Mouse (Mus musculus) kidney, embryonic 14.5 days (tissue): ENCODE data around the gene Ccdc65. TPM values are rescaled to one million over a fixed set of nuclear protein-coding genes. Genes with fewer than 3 reads are reported as not detected.

Experiments
- ATAC-seq: fragments of 200-750 bp; cut with Nextera tagmentation; 2 replicates; pipeline ENCODE4 v1.8.0; 2017; ENCODE audit warnings: moderate number of reproducible peaks, mild to moderate bottlenecking, moderate TSS enrichment, moderate library complexity; ENCODE audit not compliant: low FRiP score, low TSS enrichment
- H3K27ac ChIP-seq: fragments of 300-500 bp; sonication (generic); 2 replicates; pipeline ENCODE4 v1.5.1; 2014; ENCODE audit warnings: low read depth, mild to moderate bottlenecking, low read length, moderate library complexity, mixed read lengths
- H3K27me3 ChIP-seq: fragments of 300-500 bp; sonication (generic); 2 replicates; pipeline ENCODE4 v1.6.1; 2014; ENCODE audit warnings: mild to moderate bottlenecking, low read length; ENCODE audit not compliant: control insufficient read depth, insufficient read depth
- H3K36me3 ChIP-seq: fragments of 300-500 bp; sonication (generic); 2 replicates; pipeline ENCODE4 v1.6.1; 2014; ENCODE audit warnings: low read length, mixed read lengths; ENCODE audit not compliant: control insufficient read depth, insufficient read depth
- H3K4me1 ChIP-seq: fragments of 300-500 bp; sonication (generic); 2 replicates; pipeline ENCODE4 v1.6.1; 2014; ENCODE audit warnings: low read length, mixed read lengths; ENCODE audit not compliant: control insufficient read depth, insufficient read depth
- H3K4me2 ChIP-seq: fragments of 300-500 bp; sonication (generic); replicated peaks from 2 replicates; pipeline ENCODE4 v1.6.1; 2014; ENCODE audit warnings: low read depth, mild to moderate bottlenecking, low read length
- H3K4me3 ChIP-seq: fragments of 300-500 bp; sonication (generic); 2 replicates; pipeline ENCODE4 v1.5.1; 2014; ENCODE audit warnings: mild to moderate bottlenecking, low read length
- H3K9ac ChIP-seq: fragments of 300-500 bp; sonication (generic); 2 replicates; pipeline ENCODE4 v1.6.1; 2014; ENCODE audit warnings: low read depth, mild to moderate bottlenecking, low read length, moderate library complexity
- H3K9me3 ChIP-seq: fragments of 300-500 bp; sonication (generic); 2 replicates; pipeline ENCODE4 v1.6.1; 2016; ENCODE audit warnings: low read length; ENCODE audit not compliant: control insufficient read depth
- WGBS: fragments of 180-500 bp; shearing (Covaris S2); extraction: QIAGEN DNeasy Blood & Tissue Kit; methylation state at CpG from one replicate; pipeline ENCODE4 v1.1.7; 2014; 5-methylcytosine and 5-hydroxymethylcytosine counted together
- polyA plus RNA-seq: library from polyadenylated mRNA; unstranded; fragments of >200 nt; fragmentation: Nextera tagmentation; extraction: Ambion mirVana; gene quantifications from 2 replicates; pipeline ENCODE4 v1.2.1, GENCODE M21; 2014

The Ccdc65 gene
- polyA plus RNA-seq, 1 experiment from 2014 or later: 0.69 TPM

DNA sequence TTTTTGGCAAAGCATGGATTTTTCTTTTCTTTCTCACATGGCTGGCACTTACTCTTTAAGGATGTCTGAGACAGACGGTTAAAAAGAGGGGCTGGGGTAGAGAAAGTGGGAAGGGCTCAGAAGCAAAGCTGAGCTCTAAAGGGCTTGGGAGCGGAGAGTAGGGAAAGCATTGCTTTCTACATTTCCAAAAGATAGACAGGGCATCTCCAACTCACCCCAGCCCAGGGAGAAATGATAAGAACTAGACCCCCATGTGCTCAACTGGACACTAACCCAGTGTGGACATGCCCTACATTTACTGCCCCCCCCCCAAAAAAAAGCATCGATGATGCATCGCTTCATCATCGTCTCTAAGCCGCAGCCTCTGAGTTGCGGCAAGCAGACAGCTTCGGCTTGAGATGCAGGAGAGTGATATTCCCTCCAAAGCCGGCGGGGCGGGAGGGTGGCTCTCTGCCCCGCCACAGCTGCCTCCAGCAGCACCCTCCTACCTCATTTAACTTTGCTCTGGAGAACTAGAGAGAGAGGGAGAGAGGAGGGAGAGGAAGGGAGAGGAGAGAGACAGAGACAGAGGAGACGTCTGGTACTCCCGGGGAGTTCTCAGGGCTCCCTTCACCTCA, 32.3 kb upstream of the Ccdc65 start:
- H3K4me3 ChIP-seq: peak overlapping the region; percentile 38; the same call in 1 of the 2 replicates
- H3K4me1 ChIP-seq: peaks cover 13% of the 10 kb centered on the region; the same call in 1 of the 2 replicates
- no peak for ATAC-seq
- H3K36me3 ChIP-seq: no peaks in the 10 kb centered on the region
- no peak overlapping the region; the same call in 1 of the 2 replicates for H3K9ac ChIP-seq
- 3% methylated on average over 13 of the region's 14 CpGs for WGBS
- peak overlapping the region; percentile 77; the same call in 1 of the 2 replicates for H3K4me2 ChIP-seq
- H3K27me3 ChIP-seq: peaks cover 32% of the 10 kb centered on the region
- H3K27ac ChIP-seq: no peak overlapping the region
- H3K9me3 ChIP-seq: no peaks in the 10 kb centered on the region

DNA sequence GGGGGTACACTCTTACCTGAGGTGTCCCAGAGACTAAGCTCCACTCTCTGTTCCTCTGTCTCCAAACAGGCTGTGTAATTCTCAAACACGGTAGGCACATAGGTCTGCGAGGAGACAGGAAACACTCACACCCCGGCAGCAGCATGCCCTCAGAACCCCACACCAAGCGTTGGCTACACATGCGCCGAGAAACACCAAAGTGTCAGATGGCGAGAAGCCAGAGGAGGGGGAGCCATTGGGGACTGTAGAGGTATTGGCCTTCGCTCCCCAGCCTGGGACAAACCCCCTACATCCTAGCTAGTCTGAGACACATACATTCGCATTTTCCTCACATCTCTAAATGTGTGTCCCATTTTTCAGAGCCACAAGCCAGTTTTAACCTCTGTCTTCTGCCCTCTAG, 31.5 kb upstream of the Ccdc65 start:
- Histone ChIP-seq H3K27ac (no peak overlapping the region), H3K9me3 (no peaks in the 10 kb centered on the region), H3K4me3 (peak overlapping the region; percentile 38), H3K36me3 (no peaks in the 10 kb centered on the region), H3K4me2 (peak overlapping the region; percentile 77), H3K27me3 (peaks cover 35% of the 10 kb centered on the region), H3K9ac (no peak overlapping the region), H3K4me1 (peaks cover 13% of the 10 kb centered on the region; the same call in 1 of the 2 replicates)
- WGBS: 2% methylated on average over 9 of the region's 9 CpGs
- no peak for ATAC-seq

DNA sequence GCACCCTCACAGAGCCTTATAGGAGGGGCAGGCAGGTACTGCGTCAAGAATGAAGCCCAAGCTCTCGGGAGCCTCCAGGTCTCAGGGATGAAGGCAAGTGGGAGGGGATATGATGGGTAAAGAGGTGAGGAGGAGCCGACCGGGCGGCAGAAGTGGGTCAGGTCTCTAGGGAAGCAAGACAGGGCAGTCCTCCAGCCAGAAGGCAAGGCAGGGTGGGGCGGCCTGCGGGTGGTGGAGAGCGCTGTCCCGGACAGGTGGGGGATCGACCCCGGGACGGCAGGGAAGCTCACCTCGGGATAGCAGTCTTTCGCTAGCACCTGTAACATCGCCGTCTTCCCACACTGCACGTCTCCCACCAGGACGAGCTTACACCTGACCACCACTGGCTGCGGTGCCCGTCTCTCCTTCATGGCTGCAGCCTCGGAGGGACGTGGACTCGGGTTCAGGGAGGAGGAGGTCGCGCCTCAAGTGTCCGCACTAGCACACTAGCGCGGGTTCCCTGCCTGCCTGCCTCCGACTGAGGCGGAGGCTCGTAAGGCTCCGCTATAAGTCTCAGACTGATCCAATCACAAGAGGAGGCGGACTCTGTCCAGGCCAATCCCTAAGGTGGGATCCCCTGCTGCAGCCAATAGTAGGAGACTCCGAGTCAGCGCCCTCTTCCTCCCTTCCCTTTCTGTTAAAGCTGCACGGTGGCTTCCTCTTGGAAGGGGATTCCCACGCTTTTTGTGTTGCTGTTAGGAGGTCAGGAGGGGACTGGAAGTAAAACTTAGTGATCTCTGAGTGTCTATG, 30.9 kb upstream of the Ccdc65 start, which contains the start of gene Rnd1:
Gene Rnd1 (minus strand): TSS at position 522 of the 789 bp plus-strand sequence.
- ATAC-seq: peak; percentile 97
- Histone ChIP-seq H3K4me2 (peak within 1 kb of the TSS; percentile 77), H3K27ac (no peak within 1 kb of the TSS), H3K27me3 (peaks cover 35% of the 10 kb centered on the region), H3K4me3 (peak within 1 kb of the TSS; percentile 38), H3K4me1 (peaks cover 13% of the 10 kb centered on the region; the same call in 1 of the 2 replicates), H3K9me3 (no peaks in the 10 kb centered on the region), H3K9ac (no peak within 1 kb of the TSS; the same call in 1 of the 2 replicates), H3K36me3 (no peaks in the 10 kb centered on the region)
- WGBS: under 1% methylated on average over 37 of the region's 37 CpGs

DNA sequence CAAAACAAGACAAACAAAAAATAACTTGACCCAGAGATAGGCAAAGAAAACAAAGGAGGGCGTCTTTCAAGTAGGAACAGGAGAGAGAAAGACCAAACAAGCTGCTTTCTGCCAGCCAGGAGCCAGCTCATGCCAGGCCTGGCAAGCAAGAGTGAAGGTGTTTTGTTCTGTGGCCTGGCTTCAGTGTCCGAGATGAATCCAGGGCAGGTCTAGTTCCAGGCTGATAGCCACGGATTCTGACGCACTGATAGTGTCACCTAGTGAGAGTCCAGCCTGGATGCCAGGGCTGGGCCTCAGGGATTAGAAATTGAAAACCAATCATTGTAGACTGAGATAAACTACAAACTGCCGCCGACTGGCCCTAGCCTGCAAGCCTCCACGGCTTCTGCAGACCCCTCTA, 30.0 kb upstream of the Ccdc65 start:
- H3K27ac ChIP-seq: no peak overlapping the region
- H3K27me3 ChIP-seq: peaks cover 33% of the 10 kb centered on the region
- no peak overlapping the region for H3K4me2 ChIP-seq
- H3K36me3 ChIP-seq: no peaks in the 10 kb centered on the region
- ATAC-seq: no peak
- no peak overlapping the region for H3K9ac ChIP-seq
- peaks cover 13% of the 10 kb centered on the region; the same call in 1 of the 2 replicates for H3K4me1 ChIP-seq
- no peaks in the 10 kb centered on the region for H3K9me3 ChIP-seq
- no peak overlapping the region for H3K4me3 ChIP-seq
- 66% methylated on average over 7 of the region's 7 CpGs for WGBS

DNA sequence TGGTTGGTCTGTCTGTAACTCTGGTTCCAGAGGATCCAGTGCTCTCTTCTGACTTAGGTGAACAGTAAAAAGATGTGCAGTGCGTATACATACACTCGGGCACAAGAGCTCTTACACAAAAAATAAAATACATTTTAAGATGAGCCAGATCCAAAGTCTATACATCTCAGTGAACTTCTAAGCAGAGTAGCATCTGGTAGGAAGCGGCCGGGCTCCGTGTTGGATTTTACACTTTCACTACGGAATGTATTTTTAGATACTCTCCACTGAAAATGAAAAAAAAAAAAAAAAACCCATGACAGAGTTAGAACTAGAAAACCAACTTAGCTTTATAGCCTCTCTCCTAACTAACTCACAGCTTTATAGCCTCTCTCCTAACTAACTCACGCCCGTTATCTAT, 27.3 kb upstream of the Ccdc65 start:
- Histone ChIP-seq H3K9ac (no peak overlapping the region), H3K4me1 (peaks cover 11% of the 10 kb centered on the region; the same call in 1 of the 2 replicates), H3K4me2 (no peak overlapping the region), H3K9me3 (no peaks in the 10 kb centered on the region), H3K36me3 (no peaks in the 10 kb centered on the region), H3K4me3 (no peak overlapping the region), H3K27ac (no peak overlapping the region), H3K27me3 (peaks cover 23% of the 10 kb centered on the region)
- WGBS: 82% methylated on average over 8 of the region's 8 CpGs
- no peak for ATAC-seq

DNA sequence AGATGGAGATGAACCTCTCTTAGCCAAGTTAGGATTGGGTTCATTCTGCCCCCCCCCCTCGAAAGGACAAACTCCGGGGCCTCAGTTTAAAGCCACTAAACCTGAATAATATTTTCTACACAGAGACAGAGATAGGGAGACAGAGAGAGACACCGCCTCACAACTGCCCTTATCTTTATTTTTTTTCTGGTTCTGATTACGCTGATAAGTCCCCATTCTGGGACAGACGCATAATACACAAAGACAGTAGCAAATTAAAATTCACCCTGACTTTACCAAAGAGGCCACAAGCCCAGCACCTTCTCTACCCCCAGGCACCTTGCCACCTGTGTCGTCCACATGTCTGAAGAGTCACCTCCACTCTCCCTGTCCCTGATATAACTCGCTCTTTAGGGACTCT, 26.4 kb upstream of the Ccdc65 start:
- H3K4me1 ChIP-seq: peaks cover 5% of the 10 kb centered on the region; the same call in 1 of the 2 replicates
- H3K27me3 ChIP-seq: peaks cover 13% of the 10 kb centered on the region

DNA sequence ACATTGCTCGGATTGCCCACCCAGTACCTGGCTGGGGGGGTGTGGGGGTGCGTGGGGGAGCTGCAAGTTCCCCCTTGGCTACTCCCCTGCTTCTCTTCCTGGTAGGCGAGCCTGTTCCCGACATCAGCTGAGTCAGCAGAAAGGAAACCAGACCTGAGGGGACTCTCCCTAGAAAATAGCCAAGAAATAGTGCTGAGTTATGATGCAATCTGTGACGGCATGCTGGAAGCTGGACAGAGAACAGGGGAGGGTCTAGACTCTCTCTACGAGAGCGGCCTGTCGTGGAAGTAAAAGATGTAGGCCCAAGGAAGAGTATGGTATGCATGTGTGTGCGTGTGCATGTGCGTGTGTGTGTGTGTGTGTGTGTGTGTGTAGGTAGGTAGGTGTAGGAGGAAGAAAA, 24.8 kb upstream of the Ccdc65 start:
- Histone ChIP-seq H3K36me3 (no peaks in the 10 kb centered on the region), H3K9ac (no peak overlapping the region), H3K27ac (no peak overlapping the region), H3K9me3 (no peaks in the 10 kb centered on the region), H3K27me3 (peaks cover 3% of the 10 kb centered on the region; the same call in 1 of the 2 replicates), H3K4me2 (no peak overlapping the region), H3K4me1 (no peaks in the 10 kb centered on the region), H3K4me3 (no peak overlapping the region)
- no peak for ATAC-seq
- WGBS: 51% methylated on average over 10 of the region's 10 CpGs

More for the DNA sequence above, 26.4 kb upstream of the Ccdc65 start:
- no peak overlapping the region for H3K27ac ChIP-seq
- 79% methylated on average over 7 of the region's 7 CpGs for WGBS
- no peaks in the 10 kb centered on the region for H3K9me3 ChIP-seq
- no peak for ATAC-seq
- H3K4me2 ChIP-seq: no peak overlapping the region
- H3K36me3 ChIP-seq: no peaks in the 10 kb centered on the region
- no peak overlapping the region for H3K4me3 ChIP-seq
- no peak overlapping the region for H3K9ac ChIP-seq

DNA sequence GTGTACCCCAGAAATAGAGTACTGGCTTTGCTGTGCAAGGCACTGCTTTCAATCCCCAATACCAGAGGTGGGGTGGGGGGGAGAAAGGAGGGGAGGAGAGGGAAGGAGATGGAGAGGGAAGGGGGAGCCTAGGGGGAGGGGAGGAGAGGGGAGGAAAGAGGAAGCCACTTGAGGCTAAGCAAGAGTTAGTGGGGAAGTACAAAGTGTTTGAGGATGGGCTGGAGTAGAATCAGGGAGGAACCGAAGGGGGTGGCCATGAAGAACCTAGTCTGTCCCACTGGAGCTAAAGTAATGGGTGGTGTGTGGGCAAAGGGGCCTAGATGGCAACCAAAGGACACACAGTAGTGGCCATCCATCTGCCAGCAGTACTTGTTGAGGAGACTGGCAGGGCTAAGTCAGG, 24.3 kb upstream of the Ccdc65 start:
- Histone ChIP-seq H3K27ac (no peak overlapping the region), H3K9me3 (no peaks in the 10 kb centered on the region), H3K4me1 (no peaks in the 10 kb centered on the region), H3K27me3 (peaks cover 3% of the 10 kb centered on the region; the same call in 1 of the 2 replicates), H3K36me3 (no peaks in the 10 kb centered on the region), H3K4me2 (no peak overlapping the region), H3K9ac (no peak overlapping the region), H3K4me3 (no peak overlapping the region)
- no peak for ATAC-seq
- WGBS: 89% methylated on average over 1 of the region's 1 CpGs

DNA sequence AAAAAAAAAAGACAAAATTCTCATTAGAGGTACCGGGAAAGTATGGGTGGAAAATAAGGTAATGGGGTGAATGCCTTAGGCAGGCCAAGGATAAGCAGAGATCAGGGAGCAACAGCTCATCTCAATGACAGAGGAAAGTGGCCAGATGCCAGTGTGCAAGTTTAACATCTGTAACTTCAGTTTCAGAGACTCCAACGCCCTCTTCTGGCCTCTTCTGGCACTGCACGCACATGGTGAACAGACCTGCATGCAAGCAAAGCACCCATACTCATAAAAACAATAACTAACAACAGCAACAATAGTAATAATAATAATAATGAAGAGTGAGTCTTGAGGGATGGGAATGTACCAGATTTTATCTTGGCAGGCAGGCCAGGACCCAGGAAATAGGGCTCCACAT, 22.1 kb upstream of the Ccdc65 start:
- Histone ChIP-seq H3K4me2 (no peak overlapping the region), H3K36me3 (no peaks in the 10 kb centered on the region), H3K9me3 (no peaks in the 10 kb centered on the region), H3K4me1 (no peaks in the 10 kb centered on the region), H3K9ac (no peak overlapping the region), H3K27me3 (peaks cover 2% of the 10 kb centered on the region; the same call in 1 of the 2 replicates), H3K27ac (no peak overlapping the region), H3K4me3 (no peak overlapping the region)
- 67% methylated on average over 3 of the region's 3 CpGs for WGBS
- no peak for ATAC-seq
